Mouse (Mus musculus) midbrain, embryonic 15.5 days (tissue): Measurements from ENCODE around the gene Lrcol1. TPM values are rescaled to one million over a fixed set of nuclear protein-coding genes. Genes with fewer than 3 reads are reported as not detected.

Source experiments
- ATAC-seq: fragments of 200-750 bp; cut with Nextera tagmentation; replicated peaks from 2 replicates; pipeline ENCODE4 v1.8.0; 2017; ENCODE audit warnings: moderate TSS enrichment
- H3K27ac ChIP-seq: fragments of 300-500 bp; sonication (generic); 2 replicates; pipeline ENCODE4 v1.5.1; 2015; ENCODE audit warnings: mild to moderate bottlenecking, inconsistent platforms
- H3K27me3 ChIP-seq: fragments of 300-500 bp; sonication (generic); replicated peaks from 2 replicates; pipeline ENCODE4 v1.6.1; 2015; ENCODE audit warnings: inconsistent platforms
- H3K36me3 ChIP-seq: fragments of 300-500 bp; sonication (generic); replicated peaks from 2 replicates; pipeline ENCODE4 v1.6.1; 2015; ENCODE audit warnings: inconsistent platforms
- H3K4me1 ChIP-seq: fragments of 300-500 bp; sonication (generic); 2 replicates; pipeline ENCODE4 v1.6.1; 2015; ENCODE audit warnings: inconsistent platforms
- H3K4me2 ChIP-seq: fragments of 300-500 bp; sonication (generic); 2 replicates; pipeline ENCODE4 v1.6.1; 2015; ENCODE audit warnings: inconsistent platforms, mild to moderate bottlenecking, moderate library complexity
- H3K4me3 ChIP-seq: fragments of 300-500 bp; sonication (generic); 2 replicates; pipeline ENCODE4 v1.5.1; 2015; ENCODE audit warnings: mild to moderate bottlenecking, inconsistent platforms
- H3K9ac ChIP-seq: fragments of 300-500 bp; sonication (generic); 2 replicates; pipeline ENCODE4 v1.6.1; 2015; ENCODE audit warnings: mild to moderate bottlenecking, inconsistent platforms
- H3K9me3 ChIP-seq: fragments of 300-500 bp; sonication (generic); 2 replicates; pipeline ENCODE4 v1.6.1; 2016; ENCODE audit warnings: inconsistent platforms
- WGBS: fragments of 180-500 bp; shearing (Covaris S2); methylation state at CpG from one replicate; pipeline ENCODE4 v1.1.7; 2015; ENCODE audit warnings: mixed read lengths; 5-methylcytosine and 5-hydroxymethylcytosine counted together
- polyA plus RNA-seq: library from polyadenylated mRNA; unstranded; fragments of >200 nt; fragmentation: Nextera tagmentation; extraction: Ambion mirVana; gene quantifications from 2 replicates; pipeline ENCODE4 v1.2.1, GENCODE M21; 2015

The Lrcol1 gene
- polyA plus RNA-seq, 1 experiment from 2014 or later: not detected

DNA sequence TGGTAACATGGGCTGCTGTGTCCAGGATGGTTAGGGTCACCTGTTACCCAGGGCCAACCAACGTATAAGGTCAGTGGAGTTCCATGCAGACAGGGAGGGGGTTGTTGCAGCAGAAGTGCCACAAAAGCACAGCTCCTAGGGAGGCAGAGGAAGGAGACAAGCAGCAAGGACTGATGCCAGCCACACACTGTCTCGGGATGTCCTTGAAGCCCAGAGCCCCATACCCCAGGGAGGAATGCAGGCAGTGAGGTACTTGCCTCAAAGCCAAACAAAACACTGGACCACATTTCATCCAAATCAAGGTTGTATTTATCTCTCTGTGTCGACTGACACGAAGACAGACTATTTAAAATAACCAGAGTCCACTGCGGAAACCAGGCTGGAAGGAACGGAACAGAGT, 16.9 kb downstream of the Lrcol1 start:
- H3K27ac ChIP-seq: no peak overlapping the region
- H3K9me3 ChIP-seq: no peaks in the 10 kb centered on the region
- peaks cover 10% of the 10 kb centered on the region for H3K4me1 ChIP-seq
- 83% methylated on average over 6 of the region's 6 CpGs for WGBS
- H3K4me2 ChIP-seq: no peak overlapping the region
- no peak for ATAC-seq
- H3K36me3 ChIP-seq: no peaks in the 10 kb centered on the region
- H3K4me3 ChIP-seq: no peak overlapping the region
- no peak overlapping the region for H3K9ac ChIP-seq
- H3K27me3 ChIP-seq: peaks cover 3% of the 10 kb centered on the region; the same call in 1 of the 2 replicates

GRCm38 (mm10) chr5:110362813-110363178, 18.3 kb downstream of the Lrcol1 start:
- Histone ChIP-seq H3K27me3 (peaks cover 3% of the 10 kb centered on the region; the same call in 1 of the 2 replicates), H3K36me3 (no peaks in the 10 kb centered on the region; the same call in 1 of the 2 replicates), H3K4me3 (peak overlapping the region; percentile 44), H3K9ac (peak overlapping the region; percentile 43), H3K4me1 (peaks cover 10% of the 10 kb centered on the region), H3K27ac (peak overlapping the region; percentile 49; the same call in 1 of the 2 replicates), H3K4me2 (peak overlapping the region; percentile 84), H3K9me3 (no peaks in the 10 kb centered on the region)
- 3% methylated on average over 28 of the region's 28 CpGs for WGBS
- ATAC-seq: no peak

DNA sequence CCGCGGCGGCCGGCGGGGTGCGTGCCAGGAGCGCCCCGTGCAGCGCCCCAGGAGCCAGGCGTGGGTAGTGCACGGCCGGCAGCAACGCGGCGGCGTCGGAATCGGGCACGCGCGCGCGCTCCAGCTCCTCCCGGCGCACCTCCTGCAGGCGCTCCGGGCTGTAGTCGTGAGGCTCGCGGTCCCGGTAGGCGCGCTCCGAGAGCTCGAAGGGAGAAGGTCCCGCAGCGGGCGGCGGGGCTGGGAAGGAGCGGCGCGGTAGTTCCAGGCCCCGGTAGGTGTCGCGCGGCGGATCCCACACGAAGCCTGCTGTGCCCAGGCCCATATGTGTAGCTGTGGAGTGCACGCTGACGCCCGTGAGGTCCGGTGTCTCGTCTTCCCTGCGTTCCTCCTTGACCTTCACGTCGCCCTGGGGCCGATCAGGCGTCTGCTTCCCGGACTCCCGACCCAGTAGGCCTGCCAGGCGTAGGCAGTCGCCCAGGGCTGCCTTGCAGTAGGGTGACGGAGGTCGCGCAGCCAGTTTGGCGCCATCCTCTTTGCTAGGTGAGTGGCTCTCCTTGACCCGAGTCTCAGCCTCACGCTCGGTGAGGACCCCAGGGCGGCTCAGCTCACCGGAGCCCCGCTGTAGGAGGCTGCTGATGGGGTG, 18.8 kb downstream of the Lrcol1 start:
- WGBS: 3% methylated on average over 56 of the region's 72 CpGs
- peak overlapping the region; percentile 44 for H3K4me3 ChIP-seq
- peak; percentile 81 for ATAC-seq
- H3K36me3 ChIP-seq: no peaks in the 10 kb centered on the region; the same call in 1 of the 2 replicates
- peaks cover 3% of the 10 kb centered on the region; the same call in 1 of the 2 replicates for H3K27me3 ChIP-seq
- H3K4me1 ChIP-seq: peaks cover 10% of the 10 kb centered on the region
- H3K9me3 ChIP-seq: no peaks in the 10 kb centered on the region
- peak overlapping the region; percentile 49 for H3K27ac ChIP-seq
- peak overlapping the region; percentile 43 for H3K9ac ChIP-seq
- peak overlapping the region; percentile 84 for H3K4me2 ChIP-seq

DNA sequence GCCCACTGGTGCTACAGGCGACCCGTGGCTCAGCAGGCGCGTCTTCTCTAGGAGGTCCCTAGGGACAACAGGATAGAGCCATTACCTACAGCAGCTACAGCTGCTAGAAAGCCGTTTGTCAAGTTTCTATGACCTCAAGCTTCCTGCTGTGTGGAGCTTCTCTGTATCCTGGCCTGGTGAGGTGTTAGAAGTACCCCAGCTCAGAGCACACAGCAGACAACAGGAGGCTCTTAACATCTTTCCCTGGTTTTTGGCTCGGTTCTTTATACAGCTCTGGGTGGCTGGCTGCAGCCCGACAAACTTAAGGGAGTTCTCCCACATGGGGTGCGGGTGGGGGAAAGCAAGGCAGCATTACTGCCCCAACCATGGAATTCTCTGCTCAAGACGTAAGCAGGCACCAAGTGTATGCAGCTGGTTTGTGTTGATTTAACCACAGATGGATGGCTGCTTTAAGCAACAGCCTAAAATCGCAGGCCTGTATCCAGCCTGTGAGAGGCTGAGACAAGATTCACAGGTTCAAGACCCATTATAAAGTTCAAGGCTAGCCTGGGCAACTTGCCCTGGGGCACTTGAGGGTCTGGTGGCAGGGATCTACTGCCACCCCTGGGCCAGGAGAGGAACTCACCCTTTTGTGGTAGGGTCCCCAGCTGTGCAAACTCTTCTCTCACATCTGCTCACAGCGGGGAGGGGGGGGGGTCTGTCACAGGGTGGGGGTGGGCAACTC, 19.5 kb downstream of the Lrcol1 start:
- Histone ChIP-seq H3K4me2 (peak overlapping the region; percentile 84), H3K9ac (peak overlapping the region; percentile 43), H3K27ac (peak overlapping the region; percentile 49; the same call in 1 of the 2 replicates), H3K36me3 (peaks cover 6% of the 10 kb centered on the region), H3K4me3 (peak overlapping the region; percentile 44), H3K9me3 (no peaks in the 10 kb centered on the region), H3K4me1 (peaks cover 10% of the 10 kb centered on the region), H3K27me3 (peaks cover 3% of the 10 kb centered on the region; the same call in 1 of the 2 replicates)
- WGBS: 43% methylated on average over 11 of the region's 11 CpGs
- no peak for ATAC-seq

DNA sequence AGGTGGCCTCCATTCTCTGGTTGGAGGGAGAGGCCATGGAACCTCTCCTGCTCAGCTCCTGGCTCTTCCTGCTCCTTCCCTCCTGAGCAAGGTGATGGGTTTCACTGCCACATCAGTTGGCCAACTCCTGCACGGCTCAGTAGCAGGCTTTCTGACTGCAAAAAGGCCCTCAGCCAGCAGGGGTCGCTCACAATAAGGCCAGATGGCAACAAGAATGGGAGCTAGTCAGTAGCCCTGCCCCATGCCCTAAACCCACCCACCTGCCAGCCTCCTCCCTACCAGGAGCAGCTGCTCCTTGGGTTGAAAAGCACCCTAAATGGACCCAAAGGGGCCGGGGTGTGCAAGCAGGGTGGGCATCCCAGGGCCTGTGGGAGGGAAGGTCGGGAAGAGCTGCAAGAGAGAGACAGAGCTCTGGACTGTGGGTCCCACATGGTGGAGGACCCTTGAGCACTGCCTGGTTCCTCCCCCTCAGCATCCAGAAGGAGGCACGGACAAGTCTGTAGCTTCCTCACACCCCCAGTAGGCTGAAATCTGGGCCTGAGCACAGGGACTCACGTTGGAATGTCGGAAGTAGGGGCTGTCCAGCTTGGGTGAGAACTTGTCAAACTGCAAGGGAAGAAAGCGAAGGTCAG, 32.4 kb downstream of the Lrcol1 start:
- H3K27ac ChIP-seq: no peak overlapping the region
- no peak overlapping the region for H3K9ac ChIP-seq
- H3K36me3 ChIP-seq: peaks cover 21% of the 10 kb centered on the region
- WGBS: 52% methylated on average over 8 of the region's 8 CpGs
- no peak overlapping the region for H3K4me2 ChIP-seq
- H3K4me3 ChIP-seq: no peak overlapping the region
- H3K27me3 ChIP-seq: no peaks in the 10 kb centered on the region
- no peaks in the 10 kb centered on the region for H3K9me3 ChIP-seq
- peak; percentile 21; the same call in 1 of the 2 replicates for ATAC-seq
- no peaks in the 10 kb centered on the region for H3K4me1 ChIP-seq

- H3K4me3 ChIP-seq: no peak overlapping the region
- no peak overlapping the region for H3K9ac ChIP-seq
- no peaks in the 10 kb centered on the region for H3K4me1 ChIP-seq
- H3K9me3 ChIP-seq: no peaks in the 10 kb centered on the region
- WGBS: 35% methylated on average over 20 of the region's 20 CpGs
- ATAC-seq: 0 out of 2 replicates have a peak, but pooled peaks have one; percentile 30
- no peak overlapping the region for H3K27ac ChIP-seq
- no peak overlapping the region for H3K4me2 ChIP-seq
- H3K36me3 ChIP-seq: peaks cover 21% of the 10 kb centered on the region
- no peaks in the 10 kb centered on the region for H3K27me3 ChIP-seq
Observed at GRCm38 (mm10) chr5:110378181-110378583, 33.7 kb downstream of the Lrcol1 start.

- Histone ChIP-seq H3K27me3 (no peaks in the 10 kb centered on the region), H3K4me3 (no peak overlapping the region), H3K27ac (no peak overlapping the region), H3K9me3 (no peaks in the 10 kb centered on the region), H3K4me1 (no peaks in the 10 kb centered on the region; the same call in 1 of the 2 replicates), H3K9ac (no peak overlapping the region), H3K4me2 (no peak overlapping the region), H3K36me3 (peaks cover 20% of the 10 kb centered on the region)
- no peak for ATAC-seq
- 87% methylated on average over 15 of the region's 15 CpGs for WGBS
Observed at GRCm38 (mm10) chr5:110379086-110379485, 34.6 kb downstream of the Lrcol1 start.

GRCm38 (mm10) chr5:110379823-110380222, 35.3 kb downstream of the Lrcol1 start:
- Histone ChIP-seq H3K4me2 (no peak overlapping the region), H3K9ac (no peak overlapping the region), H3K27ac (no peak overlapping the region), H3K4me1 (peaks cover 5% of the 10 kb centered on the region), H3K27me3 (no peaks in the 10 kb centered on the region), H3K9me3 (no peaks in the 10 kb centered on the region), H3K4me3 (no peak overlapping the region), H3K36me3 (peaks cover 14% of the 10 kb centered on the region)
- WGBS: 87% methylated on average over 4 of the region's 4 CpGs
- ATAC-seq: no peak

- Histone ChIP-seq H3K9me3 (no peaks in the 10 kb centered on the region), H3K27me3 (no peaks in the 10 kb centered on the region; the same call in 1 of the 2 replicates), H3K9ac (no peak overlapping the region), H3K36me3 (no peaks in the 10 kb centered on the region; the same call in 1 of the 2 replicates), H3K27ac (no peak overlapping the region), H3K4me1 (peaks cover 32% of the 10 kb centered on the region), H3K4me3 (0 out of 2 replicates have a peak overlapping the region, but pooled peaks have one; percentile 80), H3K4me2 (peak overlapping the region; percentile 55)
- WGBS: 65% methylated on average over 6 of the region's 6 CpGs
- ATAC-seq: no peak
Observed at GRCm38 (mm10) chr5:110384491-110384890, 40.0 kb downstream of the Lrcol1 start.

DNA sequence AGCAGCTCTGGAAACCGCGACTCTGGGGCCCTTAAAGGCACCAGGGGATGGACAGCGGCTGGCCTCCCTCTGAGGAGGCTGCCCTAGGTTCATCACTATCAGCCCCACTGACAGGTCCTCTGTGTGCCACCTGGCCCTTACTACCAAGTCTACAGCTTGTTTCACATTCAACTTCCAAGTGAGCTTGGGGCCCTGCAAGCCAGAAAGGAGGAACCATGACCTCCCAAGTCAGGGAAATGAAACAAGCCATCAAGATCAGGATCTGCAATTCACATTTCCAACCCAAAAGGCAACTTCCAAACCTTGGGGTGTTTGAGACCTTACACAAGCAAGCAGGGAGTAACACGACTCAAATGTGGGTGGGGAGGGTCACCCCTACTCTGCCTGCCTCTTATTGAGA, 40.7 kb downstream of the Lrcol1 start:
- H3K9me3 ChIP-seq: no peaks in the 10 kb centered on the region
- H3K27me3 ChIP-seq: no peaks in the 10 kb centered on the region; the same call in 1 of the 2 replicates
- ATAC-seq: no peak
- H3K4me1 ChIP-seq: peaks cover 32% of the 10 kb centered on the region
- 55% methylated on average over 4 of the region's 4 CpGs for WGBS
- H3K27ac ChIP-seq: no peak overlapping the region
- no peak overlapping the region for H3K9ac ChIP-seq
- H3K4me3 ChIP-seq: peak overlapping the region; percentile 80
- no peaks in the 10 kb centered on the region; the same call in 1 of the 2 replicates for H3K36me3 ChIP-seq
- H3K4me2 ChIP-seq: peak overlapping the region; percentile 55

DNA sequence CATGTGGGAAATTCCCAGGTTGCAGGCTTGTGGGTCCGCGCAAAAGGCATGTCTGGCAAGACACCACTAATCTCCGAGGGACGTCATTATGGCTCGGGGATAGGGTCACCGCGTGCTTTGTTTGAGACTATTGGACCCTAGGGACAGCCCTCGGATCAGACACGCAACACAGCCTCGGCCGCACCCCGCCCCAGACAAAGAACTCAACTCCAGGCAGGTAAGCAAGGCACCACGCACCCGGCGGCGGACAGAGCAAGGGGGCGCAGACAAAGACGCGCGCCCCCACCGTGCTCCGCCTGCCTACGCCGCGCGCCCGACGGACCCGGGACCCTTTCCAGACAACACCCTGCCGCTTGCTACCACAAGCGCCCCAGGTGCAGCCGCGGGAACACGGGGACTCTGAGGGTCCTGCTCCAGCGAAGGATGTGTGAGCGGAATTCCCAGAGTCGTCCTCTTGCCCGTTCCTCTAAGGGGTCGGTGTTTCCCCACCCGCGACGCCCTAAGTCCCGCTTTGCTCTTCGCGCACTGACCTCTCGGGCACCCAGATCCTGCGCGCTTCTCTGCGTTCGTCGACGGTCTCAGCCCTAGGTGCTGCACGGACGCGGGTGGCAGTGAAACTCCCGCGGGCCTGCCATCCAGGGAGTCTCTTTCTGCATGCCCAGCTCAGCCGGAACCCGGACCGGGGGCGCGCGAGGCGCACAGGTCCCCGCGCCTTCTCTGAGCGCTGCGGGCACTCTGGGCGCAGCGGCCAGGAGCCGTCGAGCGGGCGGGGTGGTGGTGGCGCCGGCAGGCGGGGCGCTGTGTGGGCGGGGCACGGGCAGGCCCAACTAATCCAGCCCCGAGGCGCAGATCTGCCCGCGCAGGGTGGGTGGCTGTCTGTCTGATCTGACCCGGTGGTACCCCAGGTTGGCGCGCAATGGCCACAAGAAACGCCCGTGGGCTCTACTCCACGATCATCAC, 42.1 kb downstream of the Lrcol1 start:
- under 1% methylated on average over 90 of the region's 90 CpGs for WGBS
- peak overlapping the region; percentile 67 for H3K27ac ChIP-seq
- peak overlapping the region; percentile 80 for H3K4me3 ChIP-seq
- peak; percentile 90 for ATAC-seq
- no peaks in the 10 kb centered on the region for H3K9me3 ChIP-seq
- H3K27me3 ChIP-seq: no peaks in the 10 kb centered on the region; the same call in 1 of the 2 replicates
- H3K4me2 ChIP-seq: peak overlapping the region; percentile 55
- H3K36me3 ChIP-seq: no peaks in the 10 kb centered on the region
- peaks cover 32% of the 10 kb centered on the region for H3K4me1 ChIP-seq
- H3K9ac ChIP-seq: peak overlapping the region; percentile 84
